Mouse (Mus musculus) inflammation-experienced regulatory T-cells, adult 6 months (primary cell): Measurements from ENCODE around the gene Fpr1. TPM values are rescaled to one million over a fixed set of nuclear protein-coding genes. Genes with fewer than 3 reads are reported as not detected.

Source experiments
- polyA plus RNA-seq, 3 experiments: library from polyadenylated mRNA; unstranded; fragments of 100-300 nt; shearing (Covaris generic); gene quantifications; one replicate each; pipeline ENCODE4 v1.2.1; 2017

Fpr1 gene
- polyA plus RNA-seq, 3 experiments from 2014 or later, result 0.72 TPM; not detected in 2

Other genes with a start within 250 kb of the Fpr1 start
- under 1 TPM in 1 of 3 experiments, not detected in 2; 0.12 TPM for gene Vmn2r90, start 180.2 kb downstream of the Fpr1 start, polyA plus RNA-seq
- 10 to 100 TPM in 2 of 3 experiments, 1 to 10 TPM in 1; 2.4 to 13.5 (median 12.6) TPM for gene Spaca6, start 56.8 kb downstream of the Fpr1 start, polyA plus RNA-seq
- under 1 TPM in 1 of 3 experiments, not detected in 2; 0.12 TPM for gene Has1, start 28.7 kb downstream of the Fpr1 start, polyA plus RNA-seq
- gene Fpr2, start 3.9 kb upstream of the Fpr1 start, polyA plus RNA-seq, result under 1 TPM in 2 of 3 experiments, not detected in 1; 0.34 to 0.64 TPM
- gene Fpr3, start 3.9 kb upstream of the Fpr1 start, polyA plus RNA-seq, result not detected
- not detected for gene Fpr-rs4, start 137.8 kb upstream of the Fpr1 start, polyA plus RNA-seq
- under 1 TPM in 1 of 3 experiments, not detected in 2; 0.04 TPM for gene Vmn2r124, start 165.5 kb upstream of the Fpr1 start, polyA plus RNA-seq
- gene Vmn2r91, start 201.1 kb upstream of the Fpr1 start, polyA plus RNA-seq, result not detected